Mouse (Mus musculus): ENCODE measurements around the gene Nck2. TPM values are rescaled to one million over a fixed set of nuclear protein-coding genes. Genes with fewer than 3 reads are reported as not detected.
"Not testable (repeated sequence)": the region's sequence is repeated elsewhere in the genome, so short reads cannot be mapped to it uniquely, and the experiment has no call there.

The Nck2 gene
- total and polyA plus RNA-seq, 2 experiments from 2014 or later, result 30.2 to 54.9 TPM

DNA sequence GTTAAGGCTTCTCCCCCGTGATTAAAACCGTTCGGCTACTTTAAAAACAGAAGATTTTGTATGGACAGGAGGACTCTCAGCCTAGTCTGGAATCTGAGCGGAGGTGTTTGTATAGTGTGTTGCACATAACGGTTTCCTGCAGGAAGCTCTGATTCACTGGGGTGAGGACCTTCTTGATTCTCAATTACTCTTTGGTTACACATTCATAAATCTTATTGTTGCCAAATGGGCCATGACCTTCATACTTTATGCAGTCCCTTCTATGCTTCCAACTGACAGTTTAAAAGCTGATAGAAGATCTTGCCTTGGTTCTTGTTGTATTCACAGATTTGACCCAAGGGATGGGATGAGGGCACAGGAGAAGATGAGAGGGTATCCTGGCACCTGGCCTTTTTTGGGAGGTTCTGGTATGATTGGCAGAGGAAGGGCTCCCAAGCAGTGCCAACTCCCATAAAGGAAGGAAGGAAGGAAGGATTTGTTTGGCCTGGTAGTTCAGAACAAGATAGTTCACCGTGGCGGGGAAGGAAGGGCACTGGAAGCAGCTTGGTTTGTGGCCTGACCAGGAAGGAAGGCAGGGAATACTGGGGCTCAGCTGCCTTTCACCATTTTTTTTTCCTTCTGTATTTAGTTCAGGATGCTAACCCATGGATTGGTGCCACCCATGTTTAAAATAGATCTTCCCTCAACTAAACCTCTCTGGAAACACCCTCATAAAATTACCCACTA is 86.1 kb downstream of the Nck2 start:
- ATAC-seq (ENCODE audit: low FRiP score), result no peak
- WGBS, result 78% methylated on average over 7 of the region's 7 CpGs
- H3K9ac ChIP-seq (replicated peaks; ENCODE audit: low read length, poor library complexity, severe bottlenecking), result no peak overlapping the region

DNA sequence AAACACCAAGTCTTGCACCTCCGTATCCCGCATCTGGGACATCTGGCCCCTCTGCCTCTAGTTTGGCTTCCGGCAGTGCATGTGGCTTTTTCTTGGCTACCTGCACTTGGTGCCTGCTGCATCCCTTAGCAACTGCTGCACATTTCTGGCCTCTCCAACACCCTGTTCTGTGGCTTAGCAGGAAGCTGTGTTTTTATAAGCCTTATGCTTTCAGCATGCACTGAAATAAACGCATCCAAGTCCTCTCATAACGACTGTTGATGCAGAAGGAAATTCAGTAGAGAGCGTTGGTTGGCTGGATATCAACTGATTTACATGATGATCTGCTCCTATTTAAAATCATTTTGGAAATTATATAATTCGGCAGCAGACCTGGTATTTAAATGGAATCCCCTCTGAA is 86.9 kb downstream of the Nck2 start:
- Histone ChIP-seq H3K36me3 (ENCODE audit: insufficient read depth, low read length) (no peaks in the 10 kb centered on the region), H3K27ac (ENCODE audit: low read depth, low read length) (no peak overlapping the region), H3K4me1 (ENCODE audit: insufficient read depth, low read length) (no peaks in the 10 kb centered on the region), H3K4me3 (ENCODE audit: low read depth, low read length) (no peak overlapping the region), H3K27me3 (ENCODE audit: insufficient read depth, low read length) (no peaks in the 10 kb centered on the region), H3K9me3 (ENCODE audit: low read length) (no peaks in the 10 kb centered on the region), H3K9ac (replicated peaks; ENCODE audit: low read length, poor library complexity, severe bottlenecking) (no peak overlapping the region), H3K4me2 (ENCODE audit: low read depth, low read length, poor library complexity, severe bottlenecking) (no peak overlapping the region)
- WGBS, result 63% methylated on average over 7 of the region's 7 CpGs
- no peak for ATAC-seq (ENCODE audit: low FRiP score)
- TF ChIP-seq CTCF (IDR thresholded peaks at IDR 0.05), result no peak
- peak; percentile 27 for DNase-seq (ENCODE audit: low spot score)

More for the DNA sequence above, 86.1 kb downstream of the Nck2 start:
- H3K4me1 ChIP-seq (ENCODE audit: insufficient read depth, low read length), result no peaks in the 10 kb centered on the region
- H3K27ac ChIP-seq (ENCODE audit: low read depth, low read length), result no peak overlapping the region
- H3K27me3 ChIP-seq (ENCODE audit: insufficient read depth, low read length), result no peaks in the 10 kb centered on the region
- H3K36me3 ChIP-seq (ENCODE audit: insufficient read depth, low read length), result no peaks in the 10 kb centered on the region
- DNase-seq (ENCODE audit: low spot score), result no peak
- H3K9me3 ChIP-seq (ENCODE audit: low read length), result no peaks in the 10 kb centered on the region
- TF ChIP-seq CTCF (IDR thresholded peaks at IDR 0.05), result no peak
- no peak overlapping the region for H3K4me3 ChIP-seq (ENCODE audit: low read depth, low read length)
- no peak overlapping the region for H3K4me2 ChIP-seq (ENCODE audit: low read depth, low read length, poor library complexity, severe bottlenecking)

DNA sequence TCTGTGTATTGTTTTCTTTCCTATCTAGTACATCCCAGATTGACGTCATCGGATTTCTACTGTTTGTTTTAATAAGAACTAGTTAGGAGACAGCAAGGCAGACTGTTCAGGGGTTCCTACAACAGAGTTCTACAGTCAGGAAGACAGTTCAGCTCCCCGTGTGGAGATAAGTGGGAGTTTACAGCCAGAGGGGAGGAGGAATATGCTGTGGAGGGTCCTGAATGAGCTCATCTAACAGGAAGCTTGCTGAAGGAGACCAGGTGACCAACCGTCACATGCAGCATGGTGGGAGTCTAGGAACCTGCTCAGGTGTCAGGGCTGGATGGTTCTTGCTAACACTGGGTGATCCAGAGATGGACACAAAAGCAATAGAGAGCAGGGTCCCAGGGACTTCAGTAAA is 87.9 kb downstream of the Nck2 start:
- H3K4me3 ChIP-seq (ENCODE audit: low read depth, low read length), result no peak overlapping the region
- H3K4me2 ChIP-seq (ENCODE audit: low read depth, low read length, poor library complexity, severe bottlenecking), result no peak overlapping the region
- no peak for TF ChIP-seq CTCF (IDR thresholded peaks at IDR 0.05)
- H3K27me3 ChIP-seq (ENCODE audit: insufficient read depth, low read length), result no peaks in the 10 kb centered on the region
- ATAC-seq (ENCODE audit: low FRiP score) (no peak), DNase-seq (ENCODE audit: low spot score) (no peak)
- no peak overlapping the region for H3K27ac ChIP-seq (ENCODE audit: low read depth, low read length)
- no peaks in the 10 kb centered on the region for H3K9me3 ChIP-seq (ENCODE audit: low read length)
- no peaks in the 10 kb centered on the region for H3K4me1 ChIP-seq (ENCODE audit: insufficient read depth, low read length)
- no peaks in the 10 kb centered on the region for H3K36me3 ChIP-seq (ENCODE audit: insufficient read depth, low read length)
- H3K9ac ChIP-seq (replicated peaks; ENCODE audit: low read length, poor library complexity, severe bottlenecking), result no peak overlapping the region
- 82% methylated on average over 4 of the region's 4 CpGs for WGBS

DNA sequence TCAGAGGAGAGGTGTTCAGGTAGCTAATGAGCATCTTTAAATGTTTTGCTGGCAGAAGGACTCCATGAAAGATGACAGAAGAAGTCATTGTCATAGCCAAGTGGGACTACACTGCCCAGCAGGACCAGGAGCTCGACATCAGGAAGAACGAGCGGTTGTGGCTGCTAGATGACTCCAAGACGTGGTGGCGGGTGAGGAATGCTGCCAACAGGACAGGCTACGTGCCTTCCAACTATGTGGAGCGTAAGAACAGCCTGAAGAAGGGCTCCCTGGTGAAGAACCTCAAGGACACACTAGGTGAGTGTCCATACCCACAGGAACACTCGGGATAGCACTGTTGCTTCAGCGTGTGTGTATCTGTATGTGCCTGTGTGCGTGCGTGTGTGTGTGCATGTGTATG is 89.1 kb downstream of the Nck2 start:
- not testable (repeated sequence) for ATAC-seq (ENCODE audit: low FRiP score); H3K27ac ChIP-seq (ENCODE audit: low read depth, low read length); H3K36me3 ChIP-seq (ENCODE audit: insufficient read depth, low read length); H3K4me3 ChIP-seq (ENCODE audit: low read depth, low read length); H3K4me2 ChIP-seq (ENCODE audit: low read depth, low read length, poor library complexity, severe bottlenecking); H3K4me1 ChIP-seq (ENCODE audit: insufficient read depth, low read length); H3K27me3 ChIP-seq (ENCODE audit: insufficient read depth, low read length); H3K9me3 ChIP-seq (ENCODE audit: low read length); DNase-seq (ENCODE audit: low spot score); H3K9ac ChIP-seq (replicated peaks; ENCODE audit: low read length, poor library complexity, severe bottlenecking)
- 94% methylated on average over 11 of the region's 11 CpGs for WGBS

DNA sequence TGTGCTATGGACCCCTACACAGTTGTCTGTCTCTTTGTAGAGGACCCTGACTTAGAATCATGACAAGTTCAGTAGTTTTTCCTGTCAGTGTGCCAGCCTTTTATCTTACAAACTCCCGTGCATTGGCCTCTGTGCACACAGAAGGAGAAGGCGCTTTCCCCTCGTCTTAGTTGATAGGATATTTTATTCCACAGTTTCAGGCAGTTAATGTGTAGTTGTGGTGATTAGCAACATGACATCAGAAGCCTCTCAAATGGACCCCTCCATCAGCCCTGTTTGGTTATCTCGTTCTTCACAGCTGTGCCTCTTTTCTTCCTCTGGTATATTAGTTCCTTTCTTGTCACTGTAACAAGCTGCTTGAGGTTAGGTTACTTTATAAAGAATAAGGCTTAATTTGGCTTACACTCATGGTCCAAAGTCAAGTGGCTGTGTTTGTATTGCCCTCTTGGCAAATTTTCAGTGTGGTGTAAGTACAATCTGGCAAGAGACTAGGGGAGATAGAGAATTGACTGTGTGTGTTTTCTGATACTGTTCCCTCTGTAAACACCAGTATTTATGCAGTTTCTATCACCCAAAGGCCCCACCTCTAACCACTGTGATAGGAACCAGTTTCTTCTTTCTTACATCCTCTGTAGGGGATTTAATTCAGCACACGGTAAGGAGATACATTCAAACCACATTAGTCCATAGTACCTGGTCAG is 89.8 kb downstream of the Nck2 start:
- Histone ChIP-seq H3K36me3 (ENCODE audit: insufficient read depth, low read length) (no peaks in the 10 kb centered on the region), H3K4me1 (ENCODE audit: insufficient read depth, low read length) (no peaks in the 10 kb centered on the region), H3K4me3 (ENCODE audit: low read depth, low read length) (no peak overlapping the region), H3K9me3 (ENCODE audit: low read length) (no peaks in the 10 kb centered on the region), H3K27ac (ENCODE audit: low read depth, low read length) (no peak overlapping the region), H3K9ac (replicated peaks; ENCODE audit: low read length, poor library complexity, severe bottlenecking) (no peak overlapping the region), H3K4me2 (ENCODE audit: low read depth, low read length, poor library complexity, severe bottlenecking) (no peak overlapping the region), H3K27me3 (ENCODE audit: insufficient read depth, low read length) (no peaks in the 10 kb centered on the region)
- no peak for TF ChIP-seq CTCF (IDR thresholded peaks at IDR 0.05)
- DNase-seq (ENCODE audit: low spot score) (no peak), ATAC-seq (ENCODE audit: low FRiP score) (no peak)
- whole genome bisulfite sequencing, result 78% methylated on average over 5 of the region's 5 CpGs

DNA sequence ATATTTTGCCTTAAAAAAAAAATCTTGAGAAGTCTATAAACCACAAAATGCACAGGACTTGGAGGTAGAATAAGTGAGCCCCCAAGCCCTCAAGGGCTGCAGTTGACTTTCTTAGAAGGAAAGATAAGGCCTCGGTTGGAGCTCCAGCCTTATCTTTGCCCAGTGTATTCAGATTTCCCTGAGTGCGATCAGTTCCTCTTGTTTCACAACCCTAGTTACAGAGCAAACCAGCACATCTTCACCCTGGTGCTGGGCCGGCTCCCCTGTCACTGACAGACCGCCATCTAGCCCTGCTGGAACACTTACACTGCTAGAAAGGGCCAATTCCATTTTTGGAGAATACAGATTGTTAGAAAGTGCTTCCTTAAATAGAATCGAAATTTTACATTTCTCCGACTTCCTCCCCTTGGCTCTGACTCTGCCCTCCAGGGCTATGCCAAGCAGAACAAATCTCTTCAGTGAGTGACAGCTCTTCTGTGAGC is 91.2 kb downstream of the Nck2 start:
- H3K27ac ChIP-seq (ENCODE audit: low read depth, low read length), result no peak overlapping the region; the same call in 1 of the 2 replicates
- no peak overlapping the region for H3K9ac ChIP-seq (replicated peaks; ENCODE audit: low read length, poor library complexity, severe bottlenecking)
- no peak for DNase-seq (ENCODE audit: low spot score)
- H3K36me3 ChIP-seq (ENCODE audit: insufficient read depth, low read length), result no peaks in the 10 kb centered on the region
- no peak overlapping the region for H3K4me2 ChIP-seq (ENCODE audit: low read depth, low read length, poor library complexity, severe bottlenecking)
- H3K9me3 ChIP-seq (ENCODE audit: low read length), result no peaks in the 10 kb centered on the region
- H3K27me3 ChIP-seq (ENCODE audit: insufficient read depth, low read length), result no peaks in the 10 kb centered on the region
- WGBS, result 60% methylated on average over 6 of the region's 6 CpGs
- ATAC-seq (ENCODE audit: low FRiP score), result no peak
- no peak overlapping the region for H3K4me3 ChIP-seq (ENCODE audit: low read depth, low read length)
- TF ChIP-seq CTCF (IDR thresholded peaks at IDR 0.05), result no peak
- H3K4me1 ChIP-seq (ENCODE audit: insufficient read depth, low read length), result no peaks in the 10 kb centered on the region
